Mouse (Mus musculus): ENCODE results near the gene Ell3. TPM values are rescaled to one million over a fixed set of nuclear protein-coding genes. Genes with fewer than 3 reads are reported as not detected.
A peak's percentile ranks its signal among the peaks of the same experiment; 100 is the strongest.

The Ell3 gene
- total RNA-seq, 2 experiments from 2014 or later, result not detected

GRCm38 (mm10) chr2:121448739-121449535, 4.9 kb upstream of the Ell3 start, which contains the start of gene Serf2:
TSS of gene Serf2 (plus strand) at chr2:121449195.
- peak; percentile 93 to 97 for DNase-seq (ENCODE audit: extremely low spot score in 1 of 2, low spot score in 1 of 2)

GRCm38 (mm10) chr2:121448136-121448535, 4.1 kb upstream of the Ell3 start:
- DNase-seq (ENCODE audit: extremely low spot score in 1 of 2, low spot score in 1 of 2), result peak in 1 of 2 experiments; percentile 38

- no peak for DNase-seq (ENCODE audit: extremely low spot score in 1 of 2, low spot score in 1 of 2)
Observed at GRCm38 (mm10) chr2:121447006-121447405, 2.9 kb upstream of the Ell3 start.

- DNase-seq (ENCODE audit: extremely low spot score in 1 of 2, low spot score in 1 of 2), result no peak
Observed at GRCm38 (mm10) chr2:121446506-121446905, 2.4 kb upstream of the Ell3 start.

GRCm38 (mm10) chr2:121445117-121445516, 1.0 kb upstream of the Ell3 start:
- DNase-seq (ENCODE audit: extremely low spot score in 1 of 2, low spot score in 1 of 2), result no peak

GRCm38 (mm10) chr2:121443068-121443349, 1.1 kb downstream of the Ell3 start:
- DNase-seq (ENCODE audit: extremely low spot score in 1 of 2, low spot score in 1 of 2), result no peak

- DNase-seq (ENCODE audit: extremely low spot score in 1 of 2, low spot score in 1 of 2), result no peak
Observed at GRCm38 (mm10) chr2:121442259-121443067, 1.6 kb downstream of the Ell3 start.

GRCm38 (mm10) chr2:121441800-121442199, 2.3 kb downstream of the Ell3 start:
- DNase-seq (ENCODE audit: extremely low spot score in 1 of 2, low spot score in 1 of 2), result no peak

GRCm38 (mm10) chr2:121440834-121441605, 3.1 kb downstream of the Ell3 start:
- DNase-seq (ENCODE audit: extremely low spot score in 1 of 2, low spot score in 1 of 2), result no peak

- no peak for DNase-seq (ENCODE audit: extremely low spot score in 1 of 2, low spot score in 1 of 2)
Observed at GRCm38 (mm10) chr2:121439746-121440145, 4.3 kb downstream of the Ell3 start.

GRCm38 (mm10) chr2:121434854-121435253, 9.2 kb downstream of the Ell3 start:
- no peak for DNase-seq (ENCODE audit: extremely low spot score in 1 of 2, low spot score in 1 of 2)

GRCm38 (mm10) chr2:121425890-121426289, 18.2 kb downstream of the Ell3 start:
- DNase-seq (ENCODE audit: extremely low spot score in 1 of 2, low spot score in 1 of 2), result no peak

- DNase-seq (ENCODE audit: extremely low spot score in 1 of 2, low spot score in 1 of 2), result no peak
Observed at GRCm38 (mm10) chr2:121423166-121423565, 20.9 kb downstream of the Ell3 start.

GRCm38 (mm10) chr2:121418476-121418875, 25.6 kb downstream of the Ell3 start:
- no peak for DNase-seq (ENCODE audit: extremely low spot score in 1 of 2, low spot score in 1 of 2)

- DNase-seq (ENCODE audit: extremely low spot score in 1 of 2, low spot score in 1 of 2), result no peak
Observed at GRCm38 (mm10) chr2:121416356-121416755, 27.7 kb downstream of the Ell3 start.

GRCm38 (mm10) chr2:121415591-121415990, 28.5 kb downstream of the Ell3 start:
- no peak for DNase-seq (ENCODE audit: extremely low spot score in 1 of 2, low spot score in 1 of 2)

- DNase-seq (ENCODE audit: extremely low spot score in 1 of 2, low spot score in 1 of 2), result no peak
Observed at GRCm38 (mm10) chr2:121415103-121415502, 29.0 kb downstream of the Ell3 start.

GRCm38 (mm10) chr2:121414139-121414685, 29.9 kb downstream of the Ell3 start:
- DNase-seq (ENCODE audit: extremely low spot score in 1 of 2, low spot score in 1 of 2), result no peak

- peak; percentile 87 to 95 for DNase-seq (ENCODE audit: extremely low spot score in 1 of 2, low spot score in 1 of 2)
Observed at GRCm38 (mm10) chr2:121413387-121414042, 30.6 kb downstream of the Ell3 start, which contains the start of the genes Pdia3 and Catsper2. TSS of gene Pdia3 (plus strand) at chr2:121413775. TSS of gene Catsper2 (minus strand) at chr2:121413792.

- no peak for DNase-seq (ENCODE audit: extremely low spot score in 1 of 2, low spot score in 1 of 2)
Observed at GRCm38 (mm10) chr2:121412843-121413386, 31.2 kb downstream of the Ell3 start.

All from layer of hippocampus, postnatal 25 days (tissue).